Comparison of ENCODE assay signal across 8 mouse cellular contexts in the genomic region with DNA sequence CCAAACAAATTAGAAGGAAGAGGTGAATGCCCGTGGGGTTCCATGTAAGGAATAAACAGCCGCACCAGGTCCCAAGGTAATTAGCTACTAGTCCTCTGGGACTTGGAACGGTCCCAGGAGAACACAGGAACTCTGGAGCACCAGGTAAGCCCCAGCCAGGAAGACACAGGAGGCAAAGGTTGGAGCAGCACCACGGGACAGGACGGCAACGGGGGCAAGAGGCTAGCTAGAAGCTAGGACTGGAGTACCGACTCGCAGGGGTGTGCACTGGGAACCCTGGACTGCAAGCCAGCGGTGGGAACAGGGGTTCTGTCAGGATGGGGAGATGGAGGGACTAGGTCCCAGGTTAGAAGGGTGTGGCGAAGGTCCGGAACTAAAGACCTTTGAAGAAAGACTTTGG. TPM values are rescaled to one million over a fixed set of nuclear protein-coding genes. Genes with fewer than 3 reads are reported as not detected.
DNase-seq lines count a peak whose midpoint lies in the region; ATAC-seq and TF ChIP-seq lines count a peak whose summit lies in the region.

No protein-coding gene starts in this region.

- H3K4me1 ChIP-seq in ES-E14 (ENCODE audit: control insufficient read depth in 2 of 2, insufficient read depth in 2 of 2, low read length in 2 of 2, poor library complexity in 1 of 2), result peaks cover 0 to 3% of the 10 kb centered on the region in 2 experiments; a peak in 1 of 4 replicates
- peaks cover 11% of the 10 kb centered on the region; the same call in 1 of the 2 replicates for H3K4me1 ChIP-seq in embryonic facial prominence, embryonic 12.5 days
- peaks cover 37% of the 10 kb centered on the region for H3K4me1 ChIP-seq in hindbrain, embryonic 15.5 days (replicated peaks)
- peaks cover 49% of the 10 kb centered on the region for H3K4me1 ChIP-seq in liver, embryonic 12.5 days
- H3K4me1 ChIP-seq in stomach, embryonic 16.5 days (ENCODE audit: control insufficient read depth, insufficient read depth, low read length), result peaks cover 22% of the 10 kb centered on the region

- peak overlapping the region; percentile 83 to 99 for H3K4me3 ChIP-seq in ES-E14 (ENCODE audit: insufficient read depth in 1 of 2, low read depth in 1 of 2, low read length in 2 of 2, poor library complexity in 1 of 2, severe bottlenecking in 1 of 2)
- H3K4me3 ChIP-seq in embryonic facial prominence, embryonic 12.5 days, result peak overlapping the region; percentile 84
- H3K4me3 ChIP-seq in hindbrain, embryonic 15.5 days, result peak overlapping the region; percentile 70
- peak overlapping the region; percentile 83 for H3K4me3 ChIP-seq in liver, embryonic 12.5 days
- H3K4me3 ChIP-seq in stomach, embryonic 16.5 days (replicated peaks; ENCODE audit: low read length), result peak overlapping the region; percentile 65

- H3K27me3 ChIP-seq in embryonic facial prominence, embryonic 12.5 days, result no peaks in the 10 kb centered on the region
- no peaks in the 10 kb centered on the region for H3K27me3 ChIP-seq in hindbrain, embryonic 15.5 days
- no peaks in the 10 kb centered on the region for H3K27me3 ChIP-seq in liver, embryonic 12.5 days (replicated peaks)
- no peaks in the 10 kb centered on the region for H3K27me3 ChIP-seq in stomach, embryonic 16.5 days (ENCODE audit: control insufficient read depth, insufficient read depth, low read length)

- in situ Hi-C loops in ES-E14 (cut with MboI; ENCODE audit: low sequenced_read_pairs in 2 of 2, unreplicated experiment in 2 of 2), result no loop called here

- peak; percentile 50 for DNase-seq in adrenal gland, adult 2 months
- no peak for DNase-seq in adrenal gland, adult 8-10 months
- DNase-seq in ES-E14 (ENCODE audit: low read depth, low spot score), result peak; percentile 17
- no peak for DNase-seq in right cerebral cortex, postnatal 36 days (ENCODE audit: low spot score in 2 of 2)

- peak; percentile 43; the same call in 1 of the 2 replicates for ATAC-seq in embryonic facial prominence, embryonic 12.5 days (ENCODE audit: insufficient number of reproducible peaks, insufficient read depth, low FRiP score, low TSS enrichment)
- ATAC-seq in hindbrain, embryonic 15.5 days (ENCODE audit: low FRiP score, low read depth), result peak; percentile 12; the same call in 1 of the 2 replicates
- ATAC-seq in liver, embryonic 12.5 days, result 0 out of 2 replicates have a peak, but pooled peaks have one; percentile 9
- ATAC-seq in stomach, embryonic 16.5 days (ENCODE audit: insufficient read depth, low FRiP score), result 0 out of 2 replicates have a peak, but pooled peaks have one; percentile 1

- 14% methylated on average over 11 of the region's 11 CpGs for WGBS in embryonic facial prominence, embryonic 12.5 days
- 10% methylated on average over 11 of the region's 11 CpGs for WGBS in hindbrain, embryonic 15.5 days
- 10% methylated on average over 11 of the region's 11 CpGs for WGBS in liver, embryonic 12.5 days (ENCODE audit: insufficient replicate concordance)
- 6% methylated on average over 11 of the region's 11 CpGs for WGBS in stomach, embryonic 16.5 days

- peak overlapping the region; percentile 97 for H3K9ac ChIP-seq in ES-E14 (ENCODE audit: insufficient read depth, low read depth, low read length, poor library complexity, severe bottlenecking)
- H3K9ac ChIP-seq in embryonic facial prominence, embryonic 12.5 days, result peak overlapping the region; percentile 68
- H3K9ac ChIP-seq in hindbrain, embryonic 15.5 days, result peak overlapping the region; percentile 71
- peak overlapping the region; percentile 85 for H3K9ac ChIP-seq in liver, embryonic 12.5 days
- H3K9ac ChIP-seq in stomach, embryonic 16.5 days (ENCODE audit: low read length), result peak overlapping the region; percentile 79

- H3K4me2 ChIP-seq in embryonic facial prominence, embryonic 12.5 days (replicated peaks), result peak overlapping the region; percentile 84
- peak overlapping the region; percentile 91 for H3K4me2 ChIP-seq in hindbrain, embryonic 15.5 days
- H3K4me2 ChIP-seq in liver, embryonic 12.5 days, result peak overlapping the region; percentile 86
- H3K4me2 ChIP-seq in stomach, embryonic 16.5 days (ENCODE audit: low read depth, low read length), result peak overlapping the region; percentile 90

- H3K27ac ChIP-seq in ES-E14 (ENCODE audit: insufficient read depth, low read depth, low read length, poor library complexity, severe bottlenecking), result no peak overlapping the region
- no peak overlapping the region for H3K27ac ChIP-seq in embryonic facial prominence, embryonic 12.5 days
- no peak overlapping the region for H3K27ac ChIP-seq in hindbrain, embryonic 15.5 days (replicated peaks)
- no peak overlapping the region for H3K27ac ChIP-seq in liver, embryonic 12.5 days
- H3K27ac ChIP-seq in stomach, embryonic 16.5 days (ENCODE audit: low read length), result 0 out of 2 replicates have a peak overlapping the region, but pooled peaks have one; percentile 6

- no peaks in the 10 kb centered on the region; the same call in 1 of the 2 replicates for H3K36me3 ChIP-seq in ES-E14 (ENCODE audit: control insufficient read depth, insufficient read depth, low read length, poor library complexity, severe bottlenecking)
- no peaks in the 10 kb centered on the region for H3K36me3 ChIP-seq in embryonic facial prominence, embryonic 12.5 days
- H3K36me3 ChIP-seq in hindbrain, embryonic 15.5 days, result no peaks in the 10 kb centered on the region
- H3K36me3 ChIP-seq in liver, embryonic 12.5 days, result no peaks in the 10 kb centered on the region
- H3K36me3 ChIP-seq in stomach, embryonic 16.5 days (ENCODE audit: control insufficient read depth, insufficient read depth, low read length), result no peaks in the 10 kb centered on the region

- no peaks in the 10 kb centered on the region for H3K9me3 ChIP-seq in ES-E14 (ENCODE audit: control insufficient read depth, insufficient read depth, low read depth, low read length)
- H3K9me3 ChIP-seq in embryonic facial prominence, embryonic 12.5 days, result no peaks in the 10 kb centered on the region
- H3K9me3 ChIP-seq in hindbrain, embryonic 15.5 days, result no peaks in the 10 kb centered on the region
- H3K9me3 ChIP-seq in liver, embryonic 12.5 days (replicated peaks), result no peaks in the 10 kb centered on the region
- no peaks in the 10 kb centered on the region for H3K9me3 ChIP-seq in stomach, embryonic 16.5 days (replicated peaks; ENCODE audit: control insufficient read depth, low read length)

TF ChIP-seq in ES-E14, 5 proteins besides CTCF, POLR2A, EP300 and RAD21:
- TF ChIP-seq CHD2 (IDR thresholded peaks at IDR 0.05; ENCODE audit: low read depth, low read length) (no peak), ZC3H11A (IDR thresholded peaks at IDR 0.05; ENCODE audit: borderline replicate concordance, low read depth, low read length) (no peak), HCFC1 (IDR thresholded peaks at IDR 0.05; ENCODE audit: borderline replicate concordance, insufficient read depth, low read length) (no peak), MAFK (IDR thresholded peaks at IDR 0.05; ENCODE audit: insufficient read depth, low read depth, low read length) (no peak)

RNA-seq across cellular contexts. Expression of gene Mrpl44, which starts 15.2 kb away (rescaled TPM):
- 10 to 100 TPM; 40.7 to 58.3 TPM for total RNA-seq in adrenal gland, adult 2 months (2021)
- 14.1 and 20.7 TPM in 2 replicates for polyA plus RNA-seq in adrenal gland, adult 2 months (2012; rRNA removed)
- 10 to 100 TPM; 47.6 to 68.9 (median 55.5) TPM for total RNA-seq in adrenal gland, adult 8-10 months (2022)
- 30.6 and 43.1 TPM in 2 replicates for total RNA-seq in ES-E14 (2012; rRNA removed)
- polyA plus RNA-seq in embryonic facial prominence, embryonic 12.5 days (2016; fragmentation: Nextera tagmentation; extraction: Ambion mirVana), result 45.2 and 48.5 TPM in 2 replicates
- 36.3 and 40.9 TPM in 2 replicates for polyA plus RNA-seq in hindbrain, embryonic 15.5 days (2015; fragmentation: Nextera tagmentation; extraction: Ambion mirVana)
- 35.0 and 35.4 TPM in 2 replicates for polyA plus RNA-seq in liver, embryonic 12.5 days (2016; fragmentation: Nextera tagmentation; extraction: Ambion mirVana)
- 47.6 and 51.0 TPM in 2 replicates for polyA plus RNA-seq in stomach, embryonic 16.5 days (2015; fragmentation: Nextera tagmentation; extraction: Ambion mirVana)

RNA-seq across cellular contexts. Expression of gene Wdfy1, which starts 15.3 kb away (rescaled TPM):
- total RNA-seq in adrenal gland, adult 2 months (2021), result 10 to 100 TPM; 42.6 to 43.5 TPM
- 39.0 and 48.4 TPM in 2 replicates for polyA plus RNA-seq in adrenal gland, adult 2 months (2012; rRNA removed)
- total RNA-seq in adrenal gland, adult 8-10 months (2022), result 10 to 100 TPM; 49.9 to 67.8 (median 54.9) TPM
- 31.4 and 41.2 TPM in 2 replicates for total RNA-seq in ES-E14 (2012; rRNA removed)
- polyA plus RNA-seq in embryonic facial prominence, embryonic 12.5 days (2016; fragmentation: Nextera tagmentation; extraction: Ambion mirVana), result 44.8 and 45.4 TPM in 2 replicates
- 110 and 115 TPM in 2 replicates for polyA plus RNA-seq in hindbrain, embryonic 15.5 days (2015; fragmentation: Nextera tagmentation; extraction: Ambion mirVana)
- polyA plus RNA-seq in liver, embryonic 12.5 days (2016; fragmentation: Nextera tagmentation; extraction: Ambion mirVana), result 16.2 and 16.5 TPM in 2 replicates
- 32.9 and 41.8 TPM in 2 replicates for polyA plus RNA-seq in stomach, embryonic 16.5 days (2015; fragmentation: Nextera tagmentation; extraction: Ambion mirVana)

Comparison
In these comparisons a context has a peak if more than half of its experiments do, and no peak if none do; other contexts are left out.
1. DNase-seq: peak in adrenal gland, adult 2 months (single experiment) and ES-E14 (single experiment); none in adrenal gland, adult 8-10 months (single experiment) and right cerebral cortex, postnatal 36 days (0 of 2).
2. Peak in every context shown above with its lines, with median percentiles within 50 percentile points of each other: H3K4me3 ChIP-seq, H3K9ac ChIP-seq, ATAC-seq and H3K4me2 ChIP-seq.